Mouse (Mus musculus) hindlimb bud, embryonic 11.5 days (tissue): ENCODE data around the gene Sppl2b.

Experiments used
- DNase-seq: peaks from one replicate; pipeline ENCODE4 v3.0.0-alpha.2; 2012; ENCODE audit warnings: low read depth, low spot score; ENCODE audit errors: extremely low spot score

The Sppl2b gene

DNA sequence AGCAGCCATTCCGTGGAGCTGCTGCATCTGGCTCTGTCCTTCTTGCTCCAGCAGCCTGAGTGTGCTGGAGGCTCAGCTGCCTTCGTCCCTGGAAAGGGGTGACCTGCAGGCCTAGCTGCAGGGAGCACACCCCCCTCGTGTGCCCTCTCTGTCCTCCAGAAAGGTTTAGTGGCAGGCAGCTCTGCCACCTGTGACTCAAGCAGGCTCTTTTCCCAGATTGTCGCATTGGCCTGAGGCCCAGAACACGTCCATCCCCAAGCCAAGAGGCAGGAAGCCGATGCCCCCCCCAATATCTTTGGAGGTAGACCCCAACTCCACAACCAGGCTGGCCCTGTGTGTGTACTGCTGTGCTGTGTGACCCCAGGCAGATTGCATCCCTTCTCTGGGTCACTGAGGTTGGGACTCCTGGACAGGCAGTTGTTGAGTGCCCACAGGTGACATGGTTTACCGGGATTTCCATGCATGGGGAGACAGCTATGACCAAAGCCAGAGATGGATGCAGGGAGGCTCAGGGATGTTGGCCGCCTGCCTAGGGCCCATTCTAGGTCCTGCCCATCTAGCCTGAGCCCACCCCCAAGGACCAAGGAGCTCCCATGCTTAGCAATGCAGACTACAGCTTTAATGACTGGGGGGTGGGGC lies 9.9 kb upstream of the Sppl2b start:
- DNase-seq, result no peak

- no peak for DNase-seq
Measured at GRCm38 (mm10) chr10:80845732-80846131, 9.3 kb upstream of the Sppl2b start.

GRCm38 (mm10) chr10:80848571-80848970 lies 6.5 kb upstream of the Sppl2b start:
- no peak for DNase-seq

GRCm38 (mm10) chr10:80855749-80856073 lies 636 bp downstream of the Sppl2b start:
- no peak for DNase-seq

DNA sequence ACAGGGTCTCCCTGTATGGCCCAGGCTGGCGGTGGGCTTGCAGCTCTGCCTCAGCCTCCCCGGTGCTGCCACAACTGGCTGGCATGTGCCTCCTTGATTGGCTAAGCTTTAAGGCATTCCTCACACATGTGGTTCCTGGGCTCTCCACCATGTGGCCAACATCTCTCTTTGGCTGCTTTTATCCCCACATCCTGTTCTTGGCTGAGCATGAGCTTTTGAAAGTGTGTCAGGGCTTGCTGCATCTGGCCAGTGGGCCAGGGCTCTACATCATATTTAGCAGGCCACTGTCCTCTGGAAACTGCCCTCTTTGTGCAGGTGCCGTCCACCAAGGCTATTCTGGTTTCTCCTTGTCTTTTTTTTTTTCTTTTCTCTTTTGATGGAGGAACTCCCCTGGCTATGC lies 1.2 kb downstream of the Sppl2b start:
- no peak for DNase-seq

DNA sequence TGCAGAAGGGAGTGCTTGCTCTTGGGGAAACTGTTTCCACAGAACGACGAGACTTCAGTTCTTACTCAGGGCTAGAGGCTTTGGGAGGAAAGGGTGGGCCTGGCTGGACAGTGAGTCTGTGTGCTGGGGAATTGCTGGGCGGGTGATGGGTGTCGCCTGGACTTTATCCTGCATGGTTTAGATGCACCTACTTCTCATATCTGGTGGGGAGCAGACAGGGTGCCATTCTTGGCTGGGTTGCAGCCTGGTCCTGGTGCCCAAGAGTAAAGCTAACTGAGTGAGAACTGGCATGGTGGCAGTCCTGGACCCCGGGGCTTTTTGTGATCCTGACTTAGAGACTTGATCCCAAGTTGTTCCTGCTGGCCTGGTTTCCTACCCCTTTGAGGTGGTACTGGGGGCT lies 1.8 kb downstream of the Sppl2b start:
- DNase-seq, result no peak

DNA sequence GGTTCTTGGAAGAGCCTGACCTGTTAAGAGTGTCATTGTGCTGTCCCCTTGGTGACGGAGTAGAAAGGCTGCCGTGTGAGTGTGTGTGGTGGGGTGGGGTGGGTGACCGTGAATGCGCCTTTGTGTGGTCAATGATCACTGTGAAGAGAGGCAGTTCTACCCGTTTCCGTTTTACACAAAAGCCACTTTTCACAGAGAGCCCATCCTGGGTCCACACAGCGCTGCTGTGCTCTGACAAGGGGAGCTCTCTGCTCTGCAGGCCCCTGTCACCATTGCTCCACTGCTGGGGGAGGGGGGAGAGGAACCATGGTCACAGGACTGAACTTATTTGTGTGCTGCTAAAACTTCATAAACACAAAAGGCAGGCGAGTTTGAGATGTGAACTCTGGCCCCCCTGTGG lies 2.3 kb downstream of the Sppl2b start:
- no peak for DNase-seq

DNA sequence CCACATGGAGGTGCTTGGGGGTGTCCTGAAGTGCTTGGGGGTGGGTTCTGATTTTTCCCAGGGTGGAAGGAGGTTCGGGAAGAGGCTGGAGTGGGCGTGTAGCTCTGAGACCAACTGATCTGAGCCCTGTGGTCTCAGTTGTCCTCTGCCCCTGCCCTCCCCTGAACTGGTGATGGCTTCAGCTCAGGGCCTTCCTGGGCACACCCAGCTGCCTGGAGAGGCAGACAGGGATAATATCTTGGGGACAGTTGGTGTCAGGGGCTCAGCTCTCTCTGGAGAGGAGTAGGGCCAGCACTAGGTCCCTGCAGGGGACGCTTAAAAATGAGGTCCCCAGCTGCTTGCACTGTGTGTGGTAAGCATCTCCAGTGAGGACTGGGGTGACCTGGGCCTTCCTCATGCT lies 2.8 kb downstream of the Sppl2b start:
- no peak for DNase-seq

DNA sequence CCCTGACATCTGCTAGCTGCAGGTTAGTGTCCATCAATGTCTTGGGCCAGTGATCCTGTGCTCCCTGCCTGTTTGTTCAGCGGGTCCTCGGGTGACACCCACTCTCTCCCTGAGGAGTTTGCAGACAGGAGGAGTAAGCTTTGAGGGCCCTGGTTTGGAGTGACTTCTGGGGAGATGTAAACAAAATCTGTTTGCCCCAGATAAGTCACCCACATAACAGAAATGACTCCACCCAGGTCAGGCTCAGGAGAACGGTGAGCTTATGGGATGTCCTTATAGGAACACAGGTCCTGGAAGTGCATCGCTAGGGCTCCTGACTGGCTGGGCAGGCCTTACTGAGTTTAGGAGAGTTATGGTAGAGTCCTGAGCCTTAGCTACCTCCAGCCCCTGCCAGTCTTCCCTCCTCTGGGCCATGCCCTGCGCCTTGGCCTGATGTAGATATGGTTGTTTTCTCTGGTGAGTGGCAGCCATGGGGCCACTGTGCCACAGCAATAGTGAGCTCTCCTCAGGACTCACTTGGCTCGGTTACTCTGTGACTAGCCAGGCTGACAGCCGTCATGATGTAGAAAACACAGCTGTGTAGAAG lies 3.4 kb downstream of the Sppl2b start:
- no peak for DNase-seq

DNA sequence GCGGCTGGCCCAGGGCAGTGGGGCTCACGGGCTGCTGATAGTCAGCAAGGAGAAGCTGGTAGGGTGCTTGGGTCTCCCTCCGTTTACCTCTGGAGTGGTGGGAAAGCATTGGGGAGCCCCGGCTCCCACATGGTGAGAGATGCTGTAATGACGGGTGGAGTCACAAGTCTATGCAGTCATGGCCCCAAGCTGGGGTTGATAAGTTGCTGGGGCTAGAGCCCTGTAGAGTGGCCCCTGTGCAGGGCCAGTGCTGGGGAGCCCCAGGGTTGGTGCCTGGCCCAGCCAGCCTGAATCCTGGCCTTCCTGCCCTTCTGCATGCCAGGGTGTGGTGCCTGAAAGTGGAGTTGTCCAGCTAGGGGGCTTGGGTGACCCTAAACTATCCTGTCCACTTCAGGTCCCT lies 7.2 kb downstream of the Sppl2b start:
- no peak for DNase-seq

- no peak for DNase-seq
Measured at GRCm38 (mm10) chr10:80864446-80864845, 9.4 kb downstream of the Sppl2b start.

GRCm38 (mm10) chr10:80870993-80871392 lies 15.9 kb downstream of the Sppl2b start:
- no peak for DNase-seq

DNA sequence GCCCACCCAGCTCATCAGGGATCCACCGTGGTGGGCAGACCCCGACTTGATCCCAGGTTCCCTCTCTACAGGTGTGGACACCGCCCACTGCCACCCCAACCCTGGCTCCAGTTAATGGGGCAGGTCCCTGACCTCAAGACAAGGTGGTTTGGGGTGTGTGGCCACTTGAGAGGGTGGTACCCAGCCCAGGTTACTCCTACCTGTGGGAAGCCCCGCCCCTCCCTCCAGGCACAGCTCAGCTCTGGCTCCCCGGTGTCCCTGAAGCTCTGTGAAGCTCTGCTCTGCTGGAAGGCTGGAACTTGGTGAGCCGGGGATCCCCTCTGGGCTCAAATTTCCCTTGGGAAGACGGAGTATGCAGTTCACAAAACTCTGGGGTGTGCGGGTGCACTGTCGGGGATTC lies 16.5 kb downstream of the Sppl2b start, which contains the start of gene Tmprss9:
Tmprss9 (plus strand) TSS at position 268 of the 400 bp plus-strand sequence.
- DNase-seq, result no peak

DNA sequence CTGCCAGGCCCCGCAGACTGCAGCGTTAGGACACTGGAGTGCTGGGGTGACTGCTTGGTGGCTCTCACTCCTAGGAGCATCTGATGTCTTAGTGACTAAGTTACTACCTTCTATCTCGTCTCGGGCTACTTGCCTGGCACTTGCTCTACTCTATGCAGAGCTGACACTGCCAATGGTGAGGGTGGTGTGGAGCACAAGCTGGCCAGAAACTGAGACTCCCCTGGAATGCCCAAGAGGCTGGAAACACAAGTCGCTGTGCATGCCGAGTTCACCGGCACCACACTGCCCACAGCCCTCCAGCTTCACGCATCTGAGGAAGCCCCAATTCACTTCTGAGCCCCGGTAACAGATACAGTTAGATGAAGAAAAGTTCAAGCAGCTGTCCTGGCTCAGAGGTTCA lies 19.0 kb downstream of the Sppl2b start:
- DNase-seq, result no peak

DNA sequence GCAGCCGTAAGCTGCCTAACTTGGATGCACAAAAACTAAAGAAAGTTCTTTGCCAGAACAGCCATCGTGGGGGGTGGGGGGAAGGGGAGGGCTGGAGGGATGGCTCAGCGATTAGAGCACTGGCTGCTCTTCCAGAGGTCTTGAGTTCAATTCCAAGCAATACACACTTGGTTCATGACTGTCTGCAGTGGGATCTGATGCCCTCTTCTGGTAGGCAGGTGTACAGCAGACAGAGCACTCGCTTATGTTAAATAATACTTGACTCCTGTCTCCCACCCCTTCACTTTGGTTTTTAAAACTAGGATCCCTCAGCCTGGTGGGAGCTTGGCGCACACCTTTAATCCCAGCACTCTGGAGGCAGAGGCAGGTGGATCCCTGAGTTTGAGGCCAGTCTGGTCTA lies 21.0 kb downstream of the Sppl2b start:
- peak; percentile 42 for DNase-seq

GRCm38 (mm10) chr10:80876594-80876993 lies 21.5 kb downstream of the Sppl2b start:
- no peak for DNase-seq

DNA sequence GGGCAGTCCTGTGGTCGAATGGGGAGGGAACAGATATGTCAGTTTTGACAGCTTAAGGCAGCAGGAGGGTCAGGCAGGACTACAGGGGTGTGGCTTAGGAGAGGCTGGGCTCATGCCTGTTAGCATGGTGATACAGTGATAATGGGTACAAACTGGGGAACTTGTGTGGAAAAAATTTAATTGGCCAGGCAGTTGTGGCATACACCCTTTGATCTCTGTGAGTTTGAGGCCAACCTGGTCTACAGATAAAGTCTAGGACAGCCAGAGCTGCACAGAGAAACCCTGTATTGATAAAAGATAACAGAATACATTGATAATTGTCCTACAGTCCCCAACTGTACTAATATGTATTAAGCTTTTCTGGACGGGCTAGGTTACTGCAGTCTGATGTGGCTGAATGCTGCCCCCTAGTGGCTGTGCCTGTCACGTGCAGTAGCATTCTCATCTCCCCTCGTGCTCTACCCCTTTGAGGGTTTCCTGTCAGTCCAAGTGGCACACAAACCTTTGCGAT lies 25.1 kb downstream of the Sppl2b start:
- DNase-seq, result peak; percentile 35

DNA sequence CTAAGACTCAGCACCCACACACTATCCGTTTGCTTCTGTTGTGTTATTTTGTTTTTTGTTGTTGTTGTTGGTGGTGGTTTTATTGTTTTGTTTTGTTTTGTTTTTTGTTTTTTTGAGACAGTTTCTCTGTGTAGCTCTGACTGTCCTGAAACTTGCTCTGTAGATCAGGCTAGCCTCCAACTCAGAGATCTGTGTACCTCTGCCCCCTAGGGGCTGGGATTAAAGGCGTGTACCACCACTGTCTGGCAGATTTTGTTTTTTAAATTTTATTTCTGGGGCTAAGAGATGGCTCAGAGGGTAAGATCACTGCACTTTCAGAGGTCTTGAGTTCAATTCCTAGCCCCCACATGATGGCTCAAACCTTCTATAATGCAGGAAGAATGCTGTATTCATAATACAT lies 25.8 kb downstream of the Sppl2b start:
- no peak for DNase-seq

GRCm38 (mm10) chr10:80881301-80881700 lies 26.2 kb downstream of the Sppl2b start:
- DNase-seq, result no peak

GRCm38 (mm10) chr10:80887181-80887580 lies 32.1 kb downstream of the Sppl2b start:
- no peak for DNase-seq

DNA sequence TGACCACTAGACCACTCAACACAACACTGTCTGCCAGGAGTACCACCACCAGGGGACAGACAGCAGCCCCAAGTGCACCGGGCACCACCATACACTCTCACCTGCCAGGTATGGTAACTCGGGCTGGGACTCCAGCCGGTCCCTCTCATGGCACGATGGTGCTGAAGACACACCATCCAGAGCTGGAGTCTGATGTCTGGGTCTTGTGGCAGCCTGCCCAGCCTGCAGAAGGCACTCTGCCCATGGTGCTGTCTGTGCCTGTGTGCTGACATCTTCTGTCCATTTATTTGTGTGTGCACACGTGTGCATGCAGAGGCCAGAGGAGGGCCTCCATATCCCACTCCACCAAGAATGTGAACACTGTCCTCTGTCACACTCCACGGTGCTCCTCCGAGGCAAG lies 40.0 kb downstream of the Sppl2b start:
- no peak for DNase-seq

GRCm38 (mm10) chr10:80895697-80896096 lies 40.6 kb downstream of the Sppl2b start:
- DNase-seq, result no peak
